Mouse (Mus musculus) bone marrow macrophage, adult 2 months (primary cell): ENCODE data around the gene Slc39a2.
"Not testable (repeated sequence)": the region's sequence is repeated elsewhere in the genome, so short reads cannot be mapped to it uniquely, and the experiment has no call there.

Experiments used
- CTCF ChIP-seq: IDR thresholded peaks from 2 replicates; pipeline ENCODE4 v1.5.1; 2012; ENCODE audit warnings: low read depth, mild to moderate bottlenecking, low read length, moderate library complexity
- POLR2A ChIP-seq: IDR thresholded peaks from 2 replicates; pipeline ENCODE4 v1.6.1; 2012; ENCODE audit warnings: mild to moderate bottlenecking, low read depth, low read length, borderline replicate concordance

DNA sequence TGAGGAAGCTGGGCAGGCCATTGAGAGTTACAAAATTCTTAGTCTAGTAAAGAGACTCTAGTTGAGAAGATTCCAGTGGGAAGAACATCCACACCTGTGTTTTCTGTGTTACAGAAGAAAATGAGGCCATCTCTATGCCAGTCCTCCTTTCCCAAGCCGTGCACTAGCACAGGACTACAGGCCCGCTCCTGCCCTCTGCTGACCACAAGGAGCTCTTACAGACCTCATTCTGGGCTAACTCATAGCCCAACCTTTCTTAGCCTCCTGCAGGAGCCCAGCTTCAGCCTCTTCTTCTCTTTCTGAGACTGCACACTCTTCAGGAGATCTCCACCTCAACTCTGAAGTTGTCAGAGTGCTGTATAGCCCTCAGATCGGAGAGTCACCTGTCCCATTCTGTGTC lies 41.7 kb upstream of the Slc39a2 start:
- TF ChIP-seq CTCF, result peak; percentile 23; the same call in 1 of the 2 replicates
- TF ChIP-seq POLR2A, result not testable (repeated sequence)
